Mouse (Mus musculus) megakaryocyte-erythroid progenitor cell, adult 5-6 weeks (primary cell): ENCODE results near the gene Iqub. TPM values are rescaled to one million over a fixed set of nuclear protein-coding genes. Genes with fewer than 3 reads are reported as not detected.
A peak's percentile ranks its signal among the peaks of the same experiment; 100 is the strongest.

Source experiments
- ATAC-seq: replicated peaks from 2 replicates; pipeline ENCODE4 v1.8.0; 2016; ENCODE audit warnings: mild to moderate bottlenecking, inconsistent platforms; ENCODE audit not compliant: severe bottlenecking, poor library complexity, low FRiP score, low TSS enrichment
- total RNA-seq, 2 experiments: library from RNA; stranded (forward) in 1 of 2; stranded (reverse) in 1 of 2; fragments of 200-1000, 215-1000 nt in 1 of 2; fragments of >200 nt in 1 of 2; fragmentation: Nextera tagmentation in 1 of 2; gene quantifications; 2 replicates each; pipeline ENCODE4 v1.2.3; 2014 to 2017

The Iqub gene
- total RNA-seq, 2 experiments from 2014 or later: 0.19 TPM; not detected in 1

DNA sequence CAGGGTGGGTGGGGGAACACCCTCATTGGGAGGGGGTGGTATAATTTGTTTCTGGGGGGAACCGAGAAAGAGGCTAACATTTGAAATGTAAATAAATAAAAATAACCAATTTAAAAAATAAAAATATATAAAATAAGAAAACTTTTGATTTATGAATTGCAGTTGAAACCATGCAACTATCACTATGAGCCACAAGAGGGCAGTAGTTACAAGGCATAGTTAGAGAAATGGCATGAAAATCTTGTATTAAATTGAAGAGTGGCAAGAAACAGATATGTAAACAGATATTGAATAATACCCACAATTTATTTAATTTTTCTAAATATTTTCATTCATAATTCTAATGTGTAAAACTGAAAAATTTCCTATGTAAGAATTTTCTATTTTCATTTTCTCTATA is 24.5 kb downstream of the Iqub start:
- no peak for ATAC-seq

DNA sequence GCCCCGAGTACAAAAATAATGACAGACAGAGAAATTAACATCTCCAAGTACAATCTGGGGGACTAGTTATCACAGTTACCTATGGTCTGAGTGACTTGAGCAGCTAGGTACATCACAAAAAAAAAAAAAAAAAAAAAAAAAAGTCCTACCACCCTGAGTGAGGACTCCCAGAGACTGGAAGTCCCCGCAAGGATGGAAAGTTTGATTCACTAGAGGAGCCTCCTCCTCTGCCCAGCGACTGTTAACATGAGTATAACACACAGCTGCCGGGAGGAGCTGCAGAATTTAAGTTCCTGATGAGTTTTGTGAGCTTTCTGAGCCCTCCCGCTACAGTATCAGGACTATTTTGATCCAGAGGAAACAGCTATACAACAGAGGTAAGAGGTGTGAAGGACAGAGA is 28.3 kb downstream of the Iqub start:
- ATAC-seq: no peak

DNA sequence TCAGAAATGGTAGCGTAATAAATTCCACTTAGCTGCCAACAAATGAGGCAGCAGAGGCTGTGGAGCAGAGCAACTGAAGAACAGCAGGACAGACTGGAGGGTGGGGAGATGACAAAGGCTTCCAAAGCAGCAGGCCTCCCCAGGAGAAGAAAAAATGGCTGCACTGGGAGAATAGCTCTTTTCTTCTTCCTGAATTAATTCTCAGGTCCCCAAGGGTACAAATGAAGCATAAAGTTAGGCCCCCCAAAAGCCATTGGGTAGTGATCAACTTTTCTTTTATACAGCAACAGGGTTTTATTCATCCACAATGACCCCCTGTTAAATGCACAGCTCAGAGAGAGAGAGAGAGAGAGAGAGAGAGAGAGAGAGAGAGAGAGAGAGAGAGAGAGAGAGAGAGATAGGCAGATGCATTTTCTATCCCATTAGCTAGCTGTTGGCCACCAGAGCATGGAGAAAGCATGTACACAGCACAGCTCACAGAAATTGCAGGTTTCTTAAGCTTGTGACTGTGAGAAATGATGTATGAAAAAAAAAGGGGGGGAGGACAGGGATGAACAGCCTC is 44.2 kb downstream of the Iqub start:
- no peak for ATAC-seq

DNA sequence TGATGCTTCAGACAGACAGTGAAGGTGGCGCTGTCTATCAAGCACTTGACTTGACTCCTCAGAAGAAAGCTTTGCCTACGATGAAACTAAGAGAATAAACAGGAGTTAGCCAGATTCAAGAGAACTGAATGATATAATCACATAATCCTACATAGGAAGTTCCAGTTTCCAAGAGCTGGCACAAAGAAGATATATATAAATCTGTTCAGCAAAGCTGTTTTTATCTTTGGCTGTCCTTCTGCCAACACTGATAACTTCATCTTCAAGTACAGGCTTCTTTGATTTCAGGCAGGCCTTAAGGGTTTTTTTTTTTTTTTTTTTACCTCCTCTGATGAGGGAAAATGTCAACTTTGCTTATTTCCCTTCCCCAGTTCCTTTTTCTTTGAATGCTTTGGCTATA is 44.7 kb downstream of the Iqub start:
- ATAC-seq: no peak

DNA sequence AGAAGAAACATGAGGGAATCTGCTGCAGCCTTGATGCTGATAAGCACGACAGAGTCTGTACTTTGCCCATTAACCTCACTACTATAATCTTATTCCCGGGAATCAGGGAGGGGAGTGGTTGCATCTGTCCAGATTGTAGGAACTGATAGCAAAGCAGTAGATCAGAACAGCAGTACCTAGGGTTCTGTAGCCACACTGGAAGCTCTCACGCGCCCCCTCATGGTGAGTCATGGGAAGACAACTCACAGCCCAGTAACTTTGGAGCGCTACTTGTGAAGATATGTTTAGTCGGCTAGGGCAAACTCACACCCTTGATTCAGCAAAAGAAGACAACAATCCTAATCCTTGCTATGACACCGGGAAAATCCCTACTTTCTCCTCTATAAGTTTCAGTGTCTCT is 58.8 kb downstream of the Iqub start:
- ATAC-seq: peak; percentile 77

DNA sequence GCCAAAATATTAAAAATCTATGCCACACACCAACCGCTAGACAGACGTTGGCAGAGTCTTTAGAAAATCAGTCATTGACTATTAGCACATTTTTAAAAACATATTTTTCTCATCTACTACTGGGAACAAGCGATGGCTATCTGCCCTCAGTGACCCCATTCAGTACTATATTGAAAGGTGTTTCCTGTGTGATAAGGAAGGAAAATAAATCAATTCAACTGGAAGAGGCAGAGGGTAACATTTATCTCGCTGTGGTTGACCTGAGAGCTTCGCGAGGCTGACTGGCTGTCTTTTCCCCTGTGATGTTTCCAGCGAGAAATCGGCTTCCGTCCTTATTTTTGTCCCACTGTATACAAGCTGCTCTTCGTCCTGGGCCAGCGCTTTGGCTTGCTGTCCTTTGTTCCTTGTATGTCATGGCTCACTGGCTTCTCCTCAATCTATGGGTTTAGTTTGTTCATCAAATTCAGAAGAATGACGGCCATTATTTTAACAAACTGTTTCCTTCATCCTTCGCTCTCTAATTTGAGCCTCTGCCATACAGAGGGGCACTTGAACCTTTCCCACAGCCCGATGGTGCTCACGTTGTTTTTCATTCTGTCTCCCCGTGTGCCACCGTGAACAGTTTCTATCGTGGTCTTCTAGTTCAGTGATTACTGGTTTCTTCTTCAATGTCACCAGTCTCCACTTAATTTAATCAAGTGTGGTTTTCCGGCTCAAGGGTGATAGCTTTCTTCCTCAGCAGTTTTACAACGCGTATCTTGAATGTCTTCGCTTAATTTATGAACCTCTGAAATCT is 63.6 kb downstream of the Iqub start:
- ATAC-seq: no peak

DNA sequence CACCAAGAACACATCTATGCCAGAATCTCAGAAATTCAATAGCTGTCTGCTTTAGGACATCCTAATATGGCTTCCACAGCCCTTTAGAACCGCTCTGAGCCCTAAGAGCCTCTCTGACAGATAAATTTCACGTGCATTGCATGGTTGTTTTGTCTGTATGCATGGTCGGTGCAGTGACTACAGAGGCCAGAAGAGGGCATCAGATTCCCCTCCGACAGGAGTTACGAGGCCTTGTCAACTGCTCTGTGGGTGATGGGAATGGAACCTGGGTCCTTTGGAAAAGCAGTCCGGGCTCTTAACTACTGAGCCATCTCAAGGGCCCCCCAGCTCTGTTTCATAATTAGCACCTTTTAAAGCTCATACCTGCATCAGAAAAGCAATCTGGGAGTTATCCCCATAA is 64.6 kb downstream of the Iqub start:
- no peak for ATAC-seq

DNA sequence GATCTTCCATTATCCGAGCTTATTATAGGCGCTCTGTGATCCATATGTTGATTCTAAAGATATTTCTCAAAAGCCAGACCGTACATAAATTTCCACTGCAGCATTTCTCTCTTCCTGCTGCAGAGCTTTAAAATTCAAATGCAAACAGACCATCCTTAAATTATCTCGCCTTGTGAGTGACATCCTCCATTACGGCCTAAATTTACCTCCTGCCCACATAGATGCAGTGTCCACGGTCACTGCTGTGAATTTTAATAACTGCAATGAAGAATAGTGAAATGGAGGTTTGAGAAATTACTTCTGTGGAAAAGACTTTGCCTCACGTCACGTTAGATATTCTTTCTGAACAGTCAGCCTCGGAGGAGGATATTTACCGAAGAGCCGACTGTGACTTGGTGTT is 98.8 kb downstream of the Iqub start:
- no peak for ATAC-seq

DNA sequence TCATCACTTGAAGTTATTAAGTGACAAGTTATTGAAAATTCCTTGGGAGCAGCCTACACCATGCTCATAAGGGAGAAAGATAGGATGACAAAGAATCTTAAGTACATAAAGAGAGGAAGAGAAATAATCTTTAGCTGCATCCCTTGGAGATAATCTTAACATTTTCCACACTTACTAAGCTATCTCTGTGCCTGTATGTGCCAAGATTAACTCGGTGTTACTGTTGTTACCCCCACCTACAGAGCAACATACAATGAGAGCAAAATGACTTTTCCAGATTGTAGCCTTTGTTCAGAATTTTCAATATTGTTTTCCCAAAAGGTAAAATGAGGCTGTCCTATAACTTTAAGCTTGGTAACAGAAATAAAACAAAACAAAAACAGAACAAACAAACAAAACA is 99.4 kb downstream of the Iqub start:
- no peak for ATAC-seq

DNA sequence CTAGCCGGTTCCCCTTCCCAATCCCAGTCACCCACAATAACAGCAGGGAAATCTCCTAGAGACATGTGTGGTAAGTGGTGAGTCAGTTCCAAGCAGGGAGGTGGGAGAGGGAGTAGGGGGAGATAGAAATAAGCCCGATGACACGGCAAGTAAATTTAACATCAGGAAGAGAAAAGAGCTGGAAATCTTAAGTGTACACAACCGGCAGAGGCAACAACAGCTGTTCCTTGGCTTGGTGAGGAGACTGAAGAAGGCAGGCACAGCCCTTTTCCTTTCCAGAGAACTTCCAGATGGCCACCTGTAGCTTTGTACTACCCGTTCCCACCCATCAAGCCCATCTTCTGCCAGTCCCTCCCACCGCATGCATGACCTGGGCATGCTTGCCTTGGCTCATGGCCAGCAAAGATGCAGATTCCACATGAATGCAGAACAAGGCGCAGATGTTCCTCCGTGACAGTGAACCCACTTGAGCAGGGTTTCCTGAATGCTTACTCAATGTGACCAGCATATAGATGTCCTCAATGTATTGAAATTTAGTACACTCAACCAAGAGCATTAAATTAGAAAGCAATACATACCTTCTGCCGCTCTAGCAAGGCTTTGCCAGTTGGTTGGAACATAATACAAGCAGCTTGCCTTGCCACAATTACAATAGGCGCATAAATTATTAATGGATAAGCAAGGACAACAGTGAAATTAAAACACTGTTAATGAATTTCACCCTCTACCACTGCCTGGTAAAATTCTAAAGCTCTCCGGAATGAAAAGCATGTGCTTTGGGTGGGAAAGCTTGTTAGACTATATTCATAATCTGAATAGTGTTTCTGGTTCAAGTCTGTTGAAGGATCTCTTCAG is 106.1 kb downstream of the Iqub start:
- ATAC-seq: no peak

DNA sequence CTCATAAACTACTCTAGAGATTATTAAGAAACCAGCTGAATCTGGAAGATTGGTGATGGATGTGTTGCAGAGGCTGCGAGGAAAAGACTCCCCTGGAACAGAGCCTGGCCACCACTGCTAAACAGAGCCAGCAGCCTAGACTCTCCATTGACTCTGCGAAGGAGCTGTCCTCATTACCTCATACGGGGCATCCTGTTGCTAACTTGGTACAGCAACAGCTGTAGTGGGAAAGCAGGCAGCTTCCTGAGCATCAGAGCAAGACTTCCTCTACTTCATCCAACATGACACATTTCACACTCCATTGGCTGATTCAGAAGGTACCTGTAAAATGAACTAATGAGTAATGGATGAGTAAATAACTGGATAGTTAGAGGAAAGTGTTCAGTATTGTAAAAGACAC is 107.1 kb downstream of the Iqub start:
- ATAC-seq: no peak

DNA sequence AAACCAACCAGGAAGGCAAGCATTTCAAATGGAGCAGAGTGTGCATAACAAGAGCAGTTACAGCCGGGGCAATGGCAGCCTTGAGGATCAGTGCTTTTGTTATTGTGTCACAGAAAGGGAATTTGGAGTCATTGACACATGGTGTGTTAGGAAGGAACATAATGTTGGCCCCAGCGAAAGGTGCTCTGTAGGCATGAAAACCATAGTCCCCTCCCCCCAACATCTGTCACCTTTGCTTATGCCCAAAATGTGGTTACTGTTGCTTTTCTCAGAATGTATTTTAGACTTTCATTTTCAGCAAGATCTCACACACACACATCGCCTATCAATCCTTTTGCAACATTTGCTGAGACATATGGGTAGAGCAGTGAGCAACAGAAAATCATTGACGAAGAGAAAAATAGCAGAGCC is 117.6 kb downstream of the Iqub start:
- no peak for ATAC-seq

Other genes with a start within 250 kb of the Iqub start
- gene Ndufa5, start 12.9 kb upstream of the Iqub start, total RNA-seq (2014; fragmentation: Nextera tagmentation): 293 and 295 TPM in 2 replicates
- 426 and 630 TPM in 2 replicates for gene Ndufa5, start 12.9 kb upstream of the Iqub start, total RNA-seq (2017)
- gene Asb15, start 13.1 kb upstream of the Iqub start, total RNA-seq (2014; fragmentation: Nextera tagmentation): not detected in 2 replicates
- not detected in 2 replicates for gene Asb15, start 13.1 kb upstream of the Iqub start, total RNA-seq (2017)
- not detected in 2 replicates for gene Lmod2, start 82.7 kb upstream of the Iqub start, total RNA-seq (2014; fragmentation: Nextera tagmentation)
- not detected in 2 replicates for gene Lmod2, start 82.7 kb upstream of the Iqub start, total RNA-seq (2017)
- gene Wasl, start 149.9 kb upstream of the Iqub start, total RNA-seq (2014; fragmentation: Nextera tagmentation): 17.3 and 34.0 TPM in 2 replicates
- 6.4 and 12.0 TPM in 2 replicates for gene Wasl, start 149.9 kb upstream of the Iqub start, total RNA-seq (2017)
- not detected in 2 replicates for gene Hyal6, start 218.2 kb upstream of the Iqub start, total RNA-seq (2014; fragmentation: Nextera tagmentation)
- gene Hyal6, start 218.2 kb upstream of the Iqub start, total RNA-seq (2017): not detected in 2 replicates
- not detected in 2 replicates for gene Hyal4, start 233.3 kb upstream of the Iqub start, total RNA-seq (2014; fragmentation: Nextera tagmentation)
- not detected in 2 replicates for gene Hyal4, start 233.3 kb upstream of the Iqub start, total RNA-seq (2017)